Comparison of ENCODE assay signal across 10 mouse cellular contexts in the genomic region with DNA sequence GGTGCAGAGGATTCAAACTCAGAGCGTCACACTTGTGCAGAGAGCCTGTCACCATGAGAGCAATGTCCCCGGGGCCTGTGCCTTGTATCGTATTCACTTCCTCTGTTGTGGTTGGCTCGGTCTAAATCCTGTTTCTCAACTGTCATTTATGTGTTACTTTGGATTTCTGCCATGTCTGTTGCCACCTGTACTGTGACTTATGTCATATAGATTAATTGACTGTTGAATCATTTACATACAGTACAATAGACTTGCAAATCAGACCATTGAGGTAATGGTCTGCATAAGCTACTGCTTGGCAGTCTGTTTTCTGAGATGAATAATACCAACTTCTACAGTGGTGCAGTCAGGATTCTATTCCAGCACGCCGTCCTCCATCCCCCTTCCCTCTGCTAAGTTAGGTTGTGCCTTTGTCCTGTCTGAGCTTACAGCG.
DNase-seq lines count a peak whose midpoint lies in the region; ATAC-seq and TF ChIP-seq lines count a peak whose summit lies in the region.
"Had no signal": no experiment of that assay in that cellular context is flagged by ENCODE, and none has a peak within 500 bp of the region (broad histone marks: within the 10 kb centered on the region; RNA-seq: fewer than 3 reads in every experiment).

No protein-coding gene starts in this region.

- 0 out of 2 replicates have a peak overlapping the region, but pooled peaks have one; percentile 10 for H3K9ac ChIP-seq in heart, embryonic 13.5 days
- H3K9ac ChIP-seq in CH12.LX (ENCODE audit: insufficient read depth, low read depth): no peak overlapping the region
- H3K9ac ChIP-seq in midbrain, embryonic 15.5 days: no peak overlapping the region
- no peak overlapping the region for H3K9ac ChIP-seq in kidney, embryonic 16.5 days (replicated peaks; ENCODE audit: low read length)

- in situ Hi-C loops in CH12.LX (cut with MboI; ENCODE audit: low pct_ligation_motif_present, low pct_unique_long_range_greater_than_20kb, low sequenced_read_pairs): no loop called here

- TF ChIP-seq POLR2A in CH12.LX (IDR thresholded peaks at IDR 0.05; ENCODE audit: low read depth, low read length): no peak

- peak overlapping the region; percentile 39; the same call in 1 of the 2 replicates for H3K27ac ChIP-seq in heart, embryonic 13.5 days (replicated peaks)
- H3K27ac ChIP-seq in CH12.LX (ENCODE audit: insufficient read depth, low read depth): no peak overlapping the region
- peak overlapping the region; percentile 28; the same call in 1 of the 2 replicates for H3K27ac ChIP-seq in midbrain, embryonic 15.5 days
- no peak overlapping the region for H3K27ac ChIP-seq in kidney, embryonic 16.5 days (ENCODE audit: low read length)

- no peak for DNase-seq in heart, postnatal 25 days (ENCODE audit: low spot score)
- peak; percentile 72 for DNase-seq in CH12.LX (ENCODE audit: extremely low read depth)
- DNase-seq in gonadal fat pad, adult 2 months (ENCODE audit: low read depth): peak; percentile 89
- no peak for DNase-seq in frontal cortex, postnatal 14 days (ENCODE audit: low spot score in 2 of 2)
- no peak for DNase-seq in gastrocnemius, postnatal 4 days (ENCODE audit: low spot score in 2 of 2)
- DNase-seq: heart, adult 18-20 months had no signal

- intact Hi-C loops in heart, postnatal 25 days (cut with DNase I): no loop called here

- peaks cover 27% of the 10 kb centered on the region for H3K4me1 ChIP-seq in heart, embryonic 13.5 days
- peaks cover 26 to 32% of the 10 kb centered on the region in 2 experiments for H3K4me1 ChIP-seq in CH12.LX (ENCODE audit: control insufficient read depth in 1 of 2, insufficient read depth in 2 of 2)
- H3K4me1 ChIP-seq in midbrain, embryonic 15.5 days: peaks cover 7% of the 10 kb centered on the region
- H3K4me1 ChIP-seq in kidney, embryonic 16.5 days (ENCODE audit: insufficient read depth, low read length): peaks cover 10% of the 10 kb centered on the region; the same call in 1 of the 2 replicates

- no peaks in the 10 kb centered on the region for H3K27me3 ChIP-seq in heart, embryonic 13.5 days (replicated peaks)
- H3K27me3 ChIP-seq in CH12.LX (replicated peaks): no peaks in the 10 kb centered on the region
- H3K27me3 ChIP-seq in midbrain, embryonic 15.5 days (replicated peaks): no peaks in the 10 kb centered on the region
- H3K27me3 ChIP-seq in kidney, embryonic 16.5 days (ENCODE audit: insufficient read depth, low read length): no peaks in the 10 kb centered on the region

- no peaks in the 10 kb centered on the region for H3K9me3 ChIP-seq in heart, embryonic 13.5 days
- peaks cover 2% of the 10 kb centered on the region for H3K9me3 ChIP-seq in CH12.LX (replicated peaks; ENCODE audit: low read length)
- H3K9me3 ChIP-seq in midbrain, embryonic 15.5 days: no peaks in the 10 kb centered on the region
- H3K9me3 ChIP-seq in kidney, embryonic 16.5 days (ENCODE audit: low read length): no peaks in the 10 kb centered on the region

- peak; percentile 74 for TF ChIP-seq EP300 in CH12.LX (IDR thresholded peaks at IDR 0.05; ENCODE audit: low read length)

- ATAC-seq in heart, embryonic 13.5 days (ENCODE audit: extremely low read depth, insufficient number of reproducible peaks, low FRiP score, low TSS enrichment): no peak
- peak; percentile 71 for ATAC-seq in midbrain, embryonic 15.5 days (replicated peaks)
- ATAC-seq in kidney, embryonic 16.5 days (ENCODE audit: low FRiP score, low TSS enrichment): no peak

- TF ChIP-seq CTCF in CH12.LX (conservative IDR thresholded peaks at IDR 0.05 in 1 of 2, IDR thresholded peaks at IDR 0.05 in 1 of 2; ENCODE audit: low read depth in 2 of 2, low read length in 2 of 2): no peak

- 60% methylated on average over 7 of the region's 7 CpGs for WGBS in heart, embryonic 13.5 days
- 27% methylated on average over 7 of the region's 7 CpGs for WGBS in midbrain, embryonic 15.5 days
- WGBS in kidney, embryonic 16.5 days: 58% methylated on average over 7 of the region's 7 CpGs

- no peaks in the 10 kb centered on the region for H3K36me3 ChIP-seq in heart, embryonic 13.5 days
- H3K36me3 ChIP-seq in CH12.LX (replicated peaks in 1 of 2; ENCODE audit: control insufficient read depth in 1 of 2, insufficient read depth in 1 of 2, low read length in 1 of 2): no peaks in the 10 kb centered on the region
- no peaks in the 10 kb centered on the region for H3K36me3 ChIP-seq in midbrain, embryonic 15.5 days (replicated peaks)
- no peaks in the 10 kb centered on the region for H3K36me3 ChIP-seq in kidney, embryonic 16.5 days (ENCODE audit: insufficient read depth, low read length)
- H3K36me3 ChIP-seq: G1E had no signal

- H3K4me2 ChIP-seq in heart, embryonic 13.5 days: no peak overlapping the region
- no peak overlapping the region for H3K4me2 ChIP-seq in CH12.LX (ENCODE audit: insufficient read depth, low read depth, poor library complexity, severe bottlenecking)
- H3K4me2 ChIP-seq in midbrain, embryonic 15.5 days: no peak overlapping the region
- H3K4me2 ChIP-seq in kidney, embryonic 16.5 days (replicated peaks; ENCODE audit: low read depth, low read length): no peak overlapping the region

- no peak overlapping the region for H3K4me3 ChIP-seq in heart, embryonic 13.5 days
- H3K4me3 ChIP-seq in CH12.LX (replicated peaks in 1 of 3; ENCODE audit: low read depth in 2 of 3, low read length in 2 of 3, poor library complexity in 1 of 3): no peak overlapping the region
- H3K4me3 ChIP-seq in midbrain, embryonic 15.5 days: no peak overlapping the region
- H3K4me3 ChIP-seq in kidney, embryonic 16.5 days (ENCODE audit: low read length): no peak overlapping the region

- dilution Hi-C loops in CH12.LX (cut with MboI; ENCODE audit: extremely low pct_ligation_motif_present, extremely low pct_unique_long_range_greater_than_20kb, low sequenced_read_pairs): no loop called here

- no peak for TF ChIP-seq RAD21 in CH12.LX (IDR thresholded peaks at IDR 0.05; ENCODE audit: low read depth, low read length)

- no peaks in the 10 kb centered on the region for H3K79me2 ChIP-seq in CH12.LX (replicated peaks; ENCODE audit: control insufficient read depth, extremely low read depth, insufficient read depth, poor library complexity, severe bottlenecking)

TF ChIP-seq in CH12.LX, 34 proteins besides CTCF, POLR2A, EP300 and RAD21:
- no peak for TF ChIP-seq ZC3H11A (IDR thresholded peaks at IDR 0.05; ENCODE audit: low read depth, low read length)
- no peak for TF ChIP-seq ZMIZ1 (IDR thresholded peaks at IDR 0.05; ENCODE audit: low read depth, low read length)
- TF ChIP-seq JUND (conservative IDR thresholded peaks at IDR 0.05; ENCODE audit: low read depth, low read length): no peak
- no peak for TF ChIP-seq CHD2 (IDR thresholded peaks at IDR 0.05; ENCODE audit: low read length)
- no peak for TF ChIP-seq ZKSCAN1 (IDR thresholded peaks at IDR 0.05; ENCODE audit: borderline replicate concordance, low read depth, low read length)
- no peak for TF ChIP-seq UBTF (IDR thresholded peaks at IDR 0.05; ENCODE audit: low read depth, low read length)
- peak; percentile 51 for TF ChIP-seq IRF4 (IDR thresholded peaks at IDR 0.05; ENCODE audit: low read depth, low read length)
- no peak for TF ChIP-seq MEF2A (IDR thresholded peaks at IDR 0.05; ENCODE audit: borderline replicate concordance, low read depth, low read length)
- no peak for TF ChIP-seq KAT2A (IDR thresholded peaks at IDR 0.05; ENCODE audit: insufficient replicate concordance, low read length)
- no peak for TF ChIP-seq POLR2AphosphoS2 (IDR thresholded peaks at IDR 0.05; ENCODE audit: low read depth, low read length)
- TF ChIP-seq HCFC1 (IDR thresholded peaks at IDR 0.05; ENCODE audit: low read depth, low read length): no peak
- peak; percentile 45; the same call in 1 of the 2 replicates for TF ChIP-seq SIN3A (IDR thresholded peaks at IDR 0.05; ENCODE audit: low read length)
- peak; percentile 53 for TF ChIP-seq BHLHE40 (IDR thresholded peaks at IDR 0.05; ENCODE audit: low read depth, low read length)
- TF ChIP-seq MYC (IDR thresholded peaks at IDR 0.05; ENCODE audit: low read depth, low read length): no peak
- no peak for TF ChIP-seq NELFE (IDR thresholded peaks at IDR 0.05; ENCODE audit: low read depth, low read length)
- no peak for TF ChIP-seq USF2 (conservative IDR thresholded peaks at IDR 0.05; ENCODE audit: low read depth, low read length)
- TF ChIP-seq MAFK (IDR thresholded peaks at IDR 0.05; ENCODE audit: insufficient replicate concordance, low read length): no peak
- TF ChIP-seq TBP (conservative IDR thresholded peaks at IDR 0.05; ENCODE audit: low read depth, low read length): no peak
- TF ChIP-seq RCOR1 (conservative IDR thresholded peaks at IDR 0.05; ENCODE audit: low read depth, low read length): no peak
- no peak for TF ChIP-seq SMC3 (IDR thresholded peaks at IDR 0.05; ENCODE audit: low read depth, low read length)
- TF ChIP-seq MAX (IDR thresholded peaks at IDR 0.05; ENCODE audit: low read length): 0 out of 2 replicates have a peak, but pooled peaks have one; percentile 25
- TF ChIP-seq USF1 (IDR thresholded peaks at IDR 0.05; ENCODE audit: low read depth, low read length): no peak
- TF ChIP-seq MXI1 (IDR thresholded peaks at IDR 0.05; ENCODE audit: low read depth, low read length): no peak
- peak; percentile 34; the same call in 1 of the 2 replicates for TF ChIP-seq TCF12 (IDR thresholded peaks at IDR 0.05; ENCODE audit: low read depth, low read length)
- TF ChIP-seq JUN (IDR thresholded peaks at IDR 0.05; ENCODE audit: insufficient read depth, low read depth, low read length): no peak
- no peak for TF ChIP-seq MAZ (IDR thresholded peaks at IDR 0.05; ENCODE audit: low read depth, low read length)
- TF ChIP-seq PAX5 (IDR thresholded peaks at IDR 0.05; ENCODE audit: low read length): no peak
- TF ChIP-seq ELF1 (IDR thresholded peaks at IDR 0.05; ENCODE audit: low read depth, low read length): 0 out of 2 replicates have a peak, but pooled peaks have one; percentile 16
- TF ChIP-seq ETS1 (conservative IDR thresholded peaks at IDR 0.05; ENCODE audit: low read depth, low read length): peak; percentile 36; the same call in 1 of the 2 replicates
- no peak for TF ChIP-seq NRF1 (IDR thresholded peaks at IDR 0.05; ENCODE audit: low read depth, low read length)

Comparison
In these comparisons a context has a peak if more than half of its experiments do, and no peak if none do; other contexts are left out.
1. H3K27ac ChIP-seq: peak in heart, embryonic 13.5 days (single experiment) and midbrain, embryonic 15.5 days (single experiment); none in CH12.LX (single experiment) and kidney, embryonic 16.5 days (single experiment).
2. DNase-seq: peak in CH12.LX (single experiment) and gonadal fat pad, adult 2 months (single experiment); none in heart, postnatal 25 days (single experiment), frontal cortex, postnatal 14 days (0 of 2) and gastrocnemius, postnatal 4 days (0 of 2).